Mouse (Mus musculus): Measurements from ENCODE around the gene Dnaic1. TPM values are rescaled to one million over a fixed set of nuclear protein-coding genes. Genes with fewer than 3 reads are reported as not detected.

Gene Dnaic1
- polyA plus RNA-seq, 1 experiment from 2014 or later: 0.62 TPM

DNA sequence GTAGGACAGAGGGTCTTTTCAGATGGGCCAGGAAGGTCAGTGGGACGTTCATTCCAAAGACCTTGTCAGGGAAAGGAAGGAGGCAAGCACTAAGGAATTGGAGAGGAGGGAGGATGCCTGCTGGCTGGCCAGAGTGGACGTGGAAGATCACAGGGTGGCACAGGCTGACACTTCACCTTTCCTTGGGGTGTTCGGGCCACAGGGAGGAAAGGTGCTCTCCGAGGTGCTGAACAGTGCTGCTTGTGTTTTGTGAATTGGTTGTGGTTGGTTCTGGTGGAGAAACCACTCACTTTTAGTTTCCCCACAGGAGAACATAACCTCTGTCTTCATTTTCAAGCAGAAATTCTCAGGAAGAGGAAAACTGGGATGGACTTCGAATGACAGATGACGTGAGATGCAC is 37.2 kb upstream of the Dnaic1 start:
- H3K9ac ChIP-seq (ENCODE audit: low read length): no peak overlapping the region
- H3K9me3 ChIP-seq (ENCODE audit: control insufficient read depth, low read length): no peaks in the 10 kb centered on the region
- ATAC-seq (ENCODE audit: insufficient read depth, low FRiP score, low TSS enrichment) (no peak), DNase-seq (ENCODE audit: low spot score) (peak; percentile 49)
- H3K4me3 ChIP-seq (ENCODE audit: low read depth, low read length): no peak overlapping the region
- H3K4me1 ChIP-seq (ENCODE audit: control insufficient read depth, insufficient read depth, low read length): peaks cover 20% of the 10 kb centered on the region
- WGBS: 26% methylated on average over 6 of the region's 6 CpGs
- no peaks in the 10 kb centered on the region for H3K36me3 ChIP-seq (ENCODE audit: control insufficient read depth, insufficient read depth, low read length)
- no peak overlapping the region for H3K27ac ChIP-seq (ENCODE audit: low read depth, low read length)
- H3K4me2 ChIP-seq (ENCODE audit: low read depth): no peak overlapping the region
- H3K27me3 ChIP-seq (ENCODE audit: control insufficient read depth, insufficient read depth, low read length): no peaks in the 10 kb centered on the region

- no peak for DNase-seq (ENCODE audit: low spot score)
Measured at GRCm38 (mm10) chr4:41534866-41535265, 34.7 kb upstream of the Dnaic1 start.

DNA sequence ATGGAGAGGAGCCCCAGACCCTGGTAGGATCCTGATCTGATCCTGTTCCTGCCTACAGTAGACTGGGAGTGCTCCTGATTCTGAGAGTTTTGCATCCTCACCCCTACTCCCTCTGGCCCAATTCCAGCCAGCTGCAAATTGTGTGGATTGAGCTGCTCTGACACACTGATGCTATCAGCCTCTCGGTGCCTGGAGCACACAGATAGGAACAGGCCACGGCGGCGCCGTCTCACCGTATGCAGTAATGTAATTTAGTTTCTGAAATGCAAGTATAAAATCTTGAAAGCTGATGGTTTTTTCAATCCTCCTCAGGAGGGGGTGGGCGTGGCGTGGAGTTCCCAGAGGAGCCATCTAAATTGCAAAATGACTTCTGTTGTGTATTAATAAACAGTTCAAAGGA is 27.4 kb upstream of the Dnaic1 start:
- H3K36me3 ChIP-seq (ENCODE audit: control insufficient read depth, insufficient read depth, low read length): no peaks in the 10 kb centered on the region
- H3K9me3 ChIP-seq (ENCODE audit: control insufficient read depth, low read length): no peaks in the 10 kb centered on the region
- no peak for ATAC-seq (ENCODE audit: insufficient read depth, low FRiP score, low TSS enrichment)
- H3K4me2 ChIP-seq (ENCODE audit: low read depth): no peak overlapping the region
- no peak overlapping the region for H3K9ac ChIP-seq (ENCODE audit: low read length)
- no peaks in the 10 kb centered on the region for H3K27me3 ChIP-seq (ENCODE audit: control insufficient read depth, insufficient read depth, low read length)
- no peak overlapping the region for H3K4me3 ChIP-seq (ENCODE audit: low read depth, low read length)
- no peak overlapping the region for H3K27ac ChIP-seq (ENCODE audit: low read depth, low read length)
- H3K4me1 ChIP-seq (ENCODE audit: control insufficient read depth, insufficient read depth, low read length): no peaks in the 10 kb centered on the region; the same call in 1 of the 2 replicates
- no peak for DNase-seq (ENCODE audit: low spot score)
- 87% methylated on average over 8 of the region's 8 CpGs for WGBS

More at GRCm38 (mm10) chr4:41534866-41535265, 34.7 kb upstream of the Dnaic1 start:
- Histone ChIP-seq H3K27me3 (ENCODE audit: control insufficient read depth, insufficient read depth, low read length) (no peaks in the 10 kb centered on the region), H3K9me3 (ENCODE audit: control insufficient read depth, low read length) (no peaks in the 10 kb centered on the region), H3K4me3 (ENCODE audit: low read depth, low read length) (no peak overlapping the region), H3K9ac (ENCODE audit: low read length) (no peak overlapping the region), H3K4me1 (ENCODE audit: control insufficient read depth, insufficient read depth, low read length) (peaks cover 5% of the 10 kb centered on the region), H3K27ac (ENCODE audit: low read depth, low read length) (no peak overlapping the region), H3K36me3 (ENCODE audit: control insufficient read depth, insufficient read depth, low read length) (no peaks in the 10 kb centered on the region), H3K4me2 (ENCODE audit: low read depth) (no peak overlapping the region)
- no peak for ATAC-seq (ENCODE audit: insufficient read depth, low FRiP score, low TSS enrichment)
- 76% methylated on average over 5 of the region's 5 CpGs for WGBS

DNA sequence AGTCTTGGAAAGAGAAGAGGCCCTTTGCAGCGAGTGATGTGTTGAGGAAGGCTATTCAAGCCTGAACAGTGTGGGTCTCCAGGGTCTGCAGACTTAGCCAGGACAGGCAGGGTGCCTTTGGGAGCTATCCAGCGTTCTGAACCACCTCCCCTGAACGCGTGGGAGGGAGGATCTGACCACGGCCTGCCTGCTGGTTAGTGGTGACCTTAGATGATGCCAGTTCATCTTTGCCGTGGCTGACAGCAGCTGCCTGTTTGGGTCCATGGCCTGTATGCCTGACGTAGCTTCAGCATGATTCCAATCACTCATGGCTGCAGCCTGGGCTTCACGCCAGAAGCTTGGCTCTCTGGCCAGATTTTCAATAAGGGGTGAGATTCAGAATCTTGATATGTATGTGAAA is 23.6 kb upstream of the Dnaic1 start:
- DNase-seq (ENCODE audit: low spot score) (peak; percentile 53), ATAC-seq (ENCODE audit: insufficient read depth, low FRiP score, low TSS enrichment) (no peak)
- no peak overlapping the region for H3K4me3 ChIP-seq (ENCODE audit: low read depth, low read length)
- no peaks in the 10 kb centered on the region for H3K36me3 ChIP-seq (ENCODE audit: control insufficient read depth, insufficient read depth, low read length)
- 16% methylated on average over 8 of the region's 8 CpGs for WGBS
- H3K4me2 ChIP-seq (ENCODE audit: low read depth): no peak overlapping the region
- no peak overlapping the region for H3K27ac ChIP-seq (ENCODE audit: low read depth, low read length)
- H3K27me3 ChIP-seq (ENCODE audit: control insufficient read depth, insufficient read depth, low read length): no peaks in the 10 kb centered on the region
- no peaks in the 10 kb centered on the region; the same call in 1 of the 2 replicates for H3K4me1 ChIP-seq (ENCODE audit: control insufficient read depth, insufficient read depth, low read length)
- no peak overlapping the region for H3K9ac ChIP-seq (ENCODE audit: low read length)
- no peaks in the 10 kb centered on the region for H3K9me3 ChIP-seq (ENCODE audit: control insufficient read depth, low read length)

- no peaks in the 10 kb centered on the region; the same call in 1 of the 2 replicates for H3K4me1 ChIP-seq (ENCODE audit: control insufficient read depth, insufficient read depth, low read length)
- H3K9ac ChIP-seq (ENCODE audit: low read length): no peak overlapping the region
- WGBS: 85% methylated on average over 1 of the region's 1 CpGs
- no peaks in the 10 kb centered on the region for H3K27me3 ChIP-seq (ENCODE audit: control insufficient read depth, insufficient read depth, low read length)
- ATAC-seq (ENCODE audit: insufficient read depth, low FRiP score, low TSS enrichment): no peak
- no peak overlapping the region for H3K4me2 ChIP-seq (ENCODE audit: low read depth)
- H3K27ac ChIP-seq (ENCODE audit: low read depth, low read length): no peak overlapping the region
- no peak overlapping the region for H3K4me3 ChIP-seq (ENCODE audit: low read depth, low read length)
- no peaks in the 10 kb centered on the region for H3K9me3 ChIP-seq (ENCODE audit: control insufficient read depth, low read length)
- H3K36me3 ChIP-seq (ENCODE audit: control insufficient read depth, insufficient read depth, low read length): no peaks in the 10 kb centered on the region
- no peak for DNase-seq (ENCODE audit: low spot score)
Measured at GRCm38 (mm10) chr4:41547086-41547485, 22.5 kb upstream of the Dnaic1 start.

DNA sequence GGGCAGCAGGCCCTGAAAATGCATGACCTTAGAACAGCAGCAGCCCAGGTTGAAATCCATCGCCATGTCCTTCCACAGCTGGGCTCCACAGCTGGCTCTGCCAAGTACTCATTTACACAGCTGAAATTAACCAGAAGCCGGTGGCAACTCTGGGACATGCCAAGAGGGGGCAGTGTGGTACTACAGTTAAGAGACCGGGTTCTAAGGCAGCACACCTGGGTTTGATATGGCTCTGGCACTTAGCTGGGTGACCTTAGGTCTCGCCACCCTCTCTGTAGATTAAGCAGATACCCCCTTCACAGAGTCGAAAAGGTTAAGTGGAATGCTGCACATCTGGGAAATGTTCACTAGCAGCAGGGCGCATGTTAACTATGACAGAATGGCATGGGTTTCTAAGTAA is 17.0 kb upstream of the Dnaic1 start:
- peak; percentile 79 for DNase-seq (ENCODE audit: low spot score)
- no peaks in the 10 kb centered on the region for H3K36me3 ChIP-seq (ENCODE audit: control insufficient read depth, insufficient read depth, low read length)
- H3K4me1 ChIP-seq (ENCODE audit: control insufficient read depth, insufficient read depth, low read length): no peaks in the 10 kb centered on the region; the same call in 1 of the 2 replicates
- no peak overlapping the region for H3K4me2 ChIP-seq (ENCODE audit: low read depth)
- ATAC-seq (ENCODE audit: insufficient read depth, low FRiP score, low TSS enrichment): no peak
- H3K9me3 ChIP-seq (ENCODE audit: control insufficient read depth, low read length): no peaks in the 10 kb centered on the region
- H3K27me3 ChIP-seq (ENCODE audit: control insufficient read depth, insufficient read depth, low read length): no peaks in the 10 kb centered on the region
- 37% methylated on average over 6 of the region's 6 CpGs for WGBS
- no peak overlapping the region for H3K9ac ChIP-seq (ENCODE audit: low read length)
- H3K4me3 ChIP-seq (ENCODE audit: low read depth, low read length): no peak overlapping the region
- H3K27ac ChIP-seq (ENCODE audit: low read depth, low read length): no peak overlapping the region

- Histone ChIP-seq H3K9ac (ENCODE audit: low read length) (no peak overlapping the region), H3K9me3 (ENCODE audit: control insufficient read depth, low read length) (no peaks in the 10 kb centered on the region), H3K27me3 (ENCODE audit: control insufficient read depth, insufficient read depth, low read length) (no peaks in the 10 kb centered on the region), H3K4me2 (ENCODE audit: low read depth) (no peak overlapping the region), H3K4me3 (ENCODE audit: low read depth, low read length) (no peak overlapping the region), H3K36me3 (ENCODE audit: control insufficient read depth, insufficient read depth, low read length) (no peaks in the 10 kb centered on the region), H3K27ac (ENCODE audit: low read depth, low read length) (no peak overlapping the region), H3K4me1 (ENCODE audit: control insufficient read depth, insufficient read depth, low read length) (no peaks in the 10 kb centered on the region; the same call in 1 of the 2 replicates)
- ATAC-seq (ENCODE audit: insufficient read depth, low FRiP score, low TSS enrichment) (no peak), DNase-seq (ENCODE audit: low spot score) (no peak)
- WGBS: 75% methylated on average over 11 of the region's 11 CpGs
Measured at GRCm38 (mm10) chr4:41553116-41553515, 16.5 kb upstream of the Dnaic1 start.

DNA sequence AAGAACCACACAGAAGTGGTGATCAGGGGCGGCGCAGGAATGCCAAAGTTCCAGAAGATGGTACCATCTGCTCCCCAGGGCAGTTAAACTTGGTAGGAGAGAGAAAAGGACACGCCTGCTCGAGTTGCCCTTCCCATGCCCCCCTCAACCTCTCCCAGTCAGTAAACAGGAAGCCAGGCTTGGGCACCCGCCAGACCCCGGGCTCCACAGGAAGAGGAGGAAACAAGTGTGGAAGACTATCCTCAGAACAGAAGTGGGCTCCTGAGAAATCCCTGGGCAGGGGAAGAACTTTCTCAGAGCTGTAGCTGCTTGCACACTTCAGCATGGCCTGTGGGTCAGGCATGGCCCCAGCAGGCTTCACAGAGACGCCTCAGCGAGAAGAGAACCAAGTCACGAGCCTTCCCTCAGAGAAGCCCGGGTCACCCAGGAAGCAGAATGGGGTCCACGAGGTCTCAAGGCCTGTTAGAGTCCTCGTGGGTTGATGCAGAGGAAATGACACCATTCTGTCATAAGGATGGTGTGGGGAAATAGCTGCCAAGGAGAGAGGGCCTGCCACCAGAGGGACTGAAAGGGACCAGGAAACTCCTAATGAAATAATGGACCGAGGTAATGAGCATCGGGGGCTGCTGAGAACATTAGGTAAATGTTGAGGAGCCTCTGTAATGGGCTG is 14.4 kb upstream of the Dnaic1 start:
- Histone ChIP-seq H3K36me3 (ENCODE audit: control insufficient read depth, insufficient read depth, low read length) (no peaks in the 10 kb centered on the region), H3K4me1 (ENCODE audit: control insufficient read depth, insufficient read depth, low read length) (no peaks in the 10 kb centered on the region; the same call in 1 of the 2 replicates), H3K27me3 (ENCODE audit: control insufficient read depth, insufficient read depth, low read length) (no peaks in the 10 kb centered on the region), H3K4me2 (ENCODE audit: low read depth) (no peak overlapping the region), H3K27ac (ENCODE audit: low read depth, low read length) (no peak overlapping the region), H3K9ac (ENCODE audit: low read length) (no peak overlapping the region), H3K4me3 (ENCODE audit: low read depth, low read length) (no peak overlapping the region), H3K9me3 (ENCODE audit: control insufficient read depth, low read length) (no peaks in the 10 kb centered on the region)
- ATAC-seq (ENCODE audit: insufficient read depth, low FRiP score, low TSS enrichment): no peak
- no peak for DNase-seq (ENCODE audit: low spot score)
- 78% methylated on average over 14 of the region's 14 CpGs for WGBS

DNA sequence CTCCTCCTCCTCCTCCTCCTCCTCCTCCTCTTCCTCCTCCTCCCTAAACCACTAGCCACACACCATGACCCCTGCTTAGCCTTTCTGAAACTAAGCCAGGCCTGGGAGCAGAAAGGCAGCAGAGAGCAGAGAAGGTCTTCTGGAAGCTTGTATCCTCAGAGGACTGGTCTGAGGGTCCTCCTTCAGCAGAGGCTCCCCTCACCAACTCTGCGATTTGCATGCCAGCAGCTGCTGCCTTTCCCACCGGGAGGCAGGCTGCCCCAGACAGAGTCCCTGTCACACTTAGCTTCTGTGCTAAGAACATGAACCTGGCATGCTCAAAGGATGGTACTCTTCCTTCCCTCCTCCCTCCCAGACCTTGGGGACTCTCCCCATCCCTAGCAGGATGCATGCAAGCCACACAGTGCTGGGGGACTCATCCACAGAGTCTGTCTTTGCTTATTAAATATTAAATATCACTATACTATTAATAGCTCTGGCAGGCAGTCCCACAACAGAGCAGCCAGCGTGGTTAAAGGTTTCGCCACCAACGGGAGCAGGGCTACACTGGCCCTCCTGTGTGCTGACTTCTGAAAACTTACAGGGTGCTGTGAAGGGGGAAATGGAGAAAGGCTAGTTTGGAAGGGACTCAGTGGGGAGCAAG is 13.1 kb upstream of the Dnaic1 start:
- Histone ChIP-seq H3K4me3 (ENCODE audit: low read depth, low read length) (no peak overlapping the region), H3K36me3 (ENCODE audit: control insufficient read depth, insufficient read depth, low read length) (no peaks in the 10 kb centered on the region), H3K4me2 (ENCODE audit: low read depth) (no peak overlapping the region), H3K9ac (ENCODE audit: low read length) (no peak overlapping the region), H3K27ac (ENCODE audit: low read depth, low read length) (no peak overlapping the region), H3K9me3 (ENCODE audit: control insufficient read depth, low read length) (no peaks in the 10 kb centered on the region), H3K27me3 (ENCODE audit: control insufficient read depth, insufficient read depth, low read length) (no peaks in the 10 kb centered on the region), H3K4me1 (ENCODE audit: control insufficient read depth, insufficient read depth, low read length) (no peaks in the 10 kb centered on the region; the same call in 1 of the 2 replicates)
- no peak for ATAC-seq (ENCODE audit: insufficient read depth, low FRiP score, low TSS enrichment)
- no peak for DNase-seq (ENCODE audit: low spot score)
- 59% methylated on average over 5 of the region's 5 CpGs for WGBS

All from neural tube, embryonic 11.5 days (tissue).